Mouse (Mus musculus) embryonic facial prominence, embryonic 15.5 days (tissue): ENCODE data around the gene Ptpn1. TPM values are rescaled to one million over a fixed set of nuclear protein-coding genes. Genes with fewer than 3 reads are reported as not detected.
A peak's percentile ranks its signal among the peaks of the same experiment; 100 is the strongest.

ENCODE experiments used
- ATAC-seq: fragments of 200-750 bp; cut with Nextera tagmentation; 2 replicates; pipeline ENCODE4 v1.8.0; 2017; ENCODE audit warnings: low read depth, moderate TSS enrichment; ENCODE audit not compliant: insufficient number of reproducible peaks, low FRiP score, low TSS enrichment
- H3K27ac ChIP-seq: fragments of 300-500 bp; sonication (generic); replicated peaks from 2 replicates; pipeline ENCODE4 v1.5.1; 2015; ENCODE audit warnings: mild to moderate bottlenecking, inconsistent platforms
- H3K27me3 ChIP-seq: fragments of 300-500 bp; sonication (generic); 2 replicates; pipeline ENCODE4 v1.6.1; 2015; ENCODE audit warnings: inconsistent platforms
- H3K36me3 ChIP-seq: fragments of 300-500 bp; sonication (generic); 2 replicates; pipeline ENCODE4 v1.6.1; 2015; ENCODE audit warnings: mild to moderate bottlenecking, inconsistent platforms
- H3K4me1 ChIP-seq: fragments of 300-500 bp; sonication (generic); 2 replicates; pipeline ENCODE4 v1.6.1; 2015; ENCODE audit warnings: inconsistent platforms
- H3K4me2 ChIP-seq: fragments of 300-500 bp; sonication (generic); replicated peaks from 2 replicates; pipeline ENCODE4 v1.6.1; 2015; ENCODE audit warnings: mild to moderate bottlenecking, inconsistent platforms
- H3K4me3 ChIP-seq: fragments of 300-500 bp; sonication (generic); replicated peaks from 2 replicates; pipeline ENCODE4 v1.5.1; 2015; ENCODE audit warnings: mild to moderate bottlenecking, inconsistent platforms
- H3K9ac ChIP-seq: fragments of 300-500 bp; sonication (generic); 2 replicates; pipeline ENCODE4 v1.6.1; 2015; ENCODE audit warnings: inconsistent platforms
- H3K9me3 ChIP-seq: fragments of 300-500 bp; sonication (generic); replicated peaks from 2 replicates; pipeline ENCODE4 v1.6.1; 2016; ENCODE audit warnings: inconsistent platforms
- WGBS: fragments of 180-500 bp; shearing (Covaris S2); methylation state at CpG from one replicate; pipeline ENCODE4 v1.1.7; 2015; 5-methylcytosine and 5-hydroxymethylcytosine counted together
- polyA plus RNA-seq: library from polyadenylated mRNA; unstranded; fragments of >200 nt; fragmentation: Nextera tagmentation; extraction: Ambion mirVana; gene quantifications from 2 replicates; pipeline ENCODE4 v1.2.1, GENCODE M21; 2015

Ptpn1 gene
- polyA plus RNA-seq, 1 experiment from 2014 or later: 61.5 TPM

DNA sequence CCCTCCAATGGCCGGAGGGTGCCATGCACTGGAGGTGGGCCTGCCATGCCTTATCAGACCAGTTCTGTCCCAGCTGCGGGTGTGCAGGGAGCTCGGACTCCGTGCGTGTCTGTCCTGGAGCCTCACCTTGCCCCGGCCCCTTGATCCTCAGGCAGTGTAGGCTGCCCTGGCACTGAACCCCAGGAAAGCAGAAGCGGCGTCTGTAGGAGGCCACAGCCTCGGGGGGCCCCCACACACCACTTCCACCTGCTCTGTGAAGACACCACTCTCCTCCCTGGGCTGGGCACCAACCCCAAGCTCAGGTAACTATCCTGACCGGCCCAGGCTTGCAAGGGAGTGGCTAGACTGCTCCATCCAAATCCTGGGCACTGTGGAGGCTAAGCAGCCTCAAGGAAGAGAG is 48.5 kb downstream of the Ptpn1 start:
- Histone ChIP-seq H3K4me3 (no peak overlapping the region), H3K9ac (no peak overlapping the region), H3K4me1 (0 out of 2 replicates have a peak, but pooled peaks cover 11% of the 10 kb centered on the region), H3K27ac (no peak overlapping the region), H3K27me3 (no peaks in the 10 kb centered on the region), H3K36me3 (peaks cover 56% of the 10 kb centered on the region), H3K4me2 (no peak overlapping the region), H3K9me3 (no peaks in the 10 kb centered on the region)
- no peak for ATAC-seq
- 71% methylated on average over 10 of the region's 10 CpGs for WGBS

- no peak overlapping the region for H3K9ac ChIP-seq
- peaks cover 20% of the 10 kb centered on the region for H3K4me1 ChIP-seq
- ATAC-seq: no peak
- WGBS: 57% methylated on average over 9 of the region's 9 CpGs
- peaks cover 37% of the 10 kb centered on the region for H3K36me3 ChIP-seq
- no peaks in the 10 kb centered on the region for H3K9me3 ChIP-seq
- no peak overlapping the region for H3K4me2 ChIP-seq
- no peaks in the 10 kb centered on the region for H3K27me3 ChIP-seq
- H3K4me3 ChIP-seq: no peak overlapping the region
- no peak overlapping the region for H3K27ac ChIP-seq
These were observed 50.8 kb downstream of the Ptpn1 start for GRCm38 (mm10) chr2:167982646-167983045.

DNA sequence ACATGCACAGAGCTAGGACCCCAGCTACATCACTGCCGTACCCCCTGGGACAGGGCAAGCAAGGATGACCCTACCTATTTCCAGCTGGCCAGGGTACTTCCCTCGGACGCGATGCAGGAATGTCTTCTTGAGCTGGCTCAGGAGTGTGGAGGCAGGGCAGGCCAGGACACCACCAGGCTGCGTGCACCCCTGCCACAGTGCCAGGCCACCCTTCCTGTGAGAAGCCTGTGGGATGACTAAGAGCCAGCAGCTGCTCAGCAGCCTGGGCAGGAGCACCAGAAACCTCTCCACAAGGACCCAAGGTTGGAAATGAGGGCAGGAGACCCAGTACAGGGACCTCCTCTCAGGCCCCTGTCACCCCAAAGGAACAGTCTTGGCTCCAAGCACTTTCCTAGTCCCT is 52.5 kb downstream of the Ptpn1 start:
- Histone ChIP-seq H3K9ac (no peak overlapping the region), H3K4me1 (peaks cover 31% of the 10 kb centered on the region), H3K27me3 (no peaks in the 10 kb centered on the region), H3K4me2 (no peak overlapping the region), H3K4me3 (no peak overlapping the region), H3K27ac (no peak overlapping the region), H3K9me3 (no peaks in the 10 kb centered on the region), H3K36me3 (peaks cover 19% of the 10 kb centered on the region)
- WGBS: 80% methylated on average over 5 of the region's 5 CpGs
- ATAC-seq: no peak

DNA sequence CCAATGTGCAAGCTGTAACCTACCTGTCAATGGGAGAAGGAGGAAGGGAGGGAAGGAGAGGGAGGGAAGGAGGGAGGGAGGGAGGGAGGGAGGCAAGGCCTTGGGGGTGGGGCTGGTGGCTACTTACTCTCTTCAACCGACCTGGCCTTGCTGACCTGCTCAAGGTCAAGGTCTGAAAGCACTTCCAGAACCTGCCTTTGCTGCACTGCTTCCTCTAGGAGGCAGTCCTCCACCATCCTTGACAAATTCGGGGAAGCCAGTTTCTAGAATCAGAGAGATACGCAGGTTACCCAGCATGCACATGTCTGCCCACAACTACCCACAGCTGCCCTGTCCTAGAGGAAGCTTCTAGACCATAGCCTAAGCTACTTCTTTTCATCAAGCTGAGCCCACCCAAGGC is 53.1 kb downstream of the Ptpn1 start:
- 37% methylated on average over 3 of the region's 3 CpGs for WGBS
- Histone ChIP-seq H3K9me3 (no peaks in the 10 kb centered on the region), H3K36me3 (peaks cover 14% of the 10 kb centered on the region), H3K4me1 (peaks cover 36% of the 10 kb centered on the region), H3K4me3 (no peak overlapping the region), H3K27me3 (no peaks in the 10 kb centered on the region), H3K27ac (no peak overlapping the region), H3K9ac (no peak overlapping the region), H3K4me2 (no peak overlapping the region)
- ATAC-seq: no peak

DNA sequence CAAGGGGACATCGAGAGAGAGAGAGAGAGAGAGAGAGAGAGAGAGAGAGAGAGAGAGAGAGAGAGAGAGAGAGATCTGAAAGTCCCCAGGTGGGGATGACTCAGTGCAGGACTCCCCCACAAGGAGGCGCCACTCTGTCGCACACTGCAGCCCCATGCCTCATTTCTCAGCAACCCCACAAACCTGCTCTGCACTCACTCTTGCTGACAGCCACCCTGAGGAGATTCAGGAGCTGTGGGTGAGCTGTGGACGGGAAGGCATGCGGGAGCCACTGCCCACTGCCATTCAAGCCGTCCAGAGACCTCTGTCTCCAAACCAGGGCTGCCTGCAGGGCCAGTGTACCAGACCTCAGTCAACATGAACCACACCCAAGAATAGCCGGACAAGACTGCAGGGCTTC is 54.9 kb downstream of the Ptpn1 start:
- H3K4me3 ChIP-seq: no peak overlapping the region
- no peaks in the 10 kb centered on the region for H3K9me3 ChIP-seq
- H3K4me2 ChIP-seq: no peak overlapping the region
- H3K27ac ChIP-seq: no peak overlapping the region
- no peaks in the 10 kb centered on the region for H3K27me3 ChIP-seq
- 20% methylated on average over 7 of the region's 7 CpGs for WGBS
- no peak for ATAC-seq
- H3K9ac ChIP-seq: no peak overlapping the region
- peaks cover 38% of the 10 kb centered on the region for H3K4me1 ChIP-seq
- H3K36me3 ChIP-seq: peaks cover under 1% of the 10 kb centered on the region; the same call in 1 of the 2 replicates

DNA sequence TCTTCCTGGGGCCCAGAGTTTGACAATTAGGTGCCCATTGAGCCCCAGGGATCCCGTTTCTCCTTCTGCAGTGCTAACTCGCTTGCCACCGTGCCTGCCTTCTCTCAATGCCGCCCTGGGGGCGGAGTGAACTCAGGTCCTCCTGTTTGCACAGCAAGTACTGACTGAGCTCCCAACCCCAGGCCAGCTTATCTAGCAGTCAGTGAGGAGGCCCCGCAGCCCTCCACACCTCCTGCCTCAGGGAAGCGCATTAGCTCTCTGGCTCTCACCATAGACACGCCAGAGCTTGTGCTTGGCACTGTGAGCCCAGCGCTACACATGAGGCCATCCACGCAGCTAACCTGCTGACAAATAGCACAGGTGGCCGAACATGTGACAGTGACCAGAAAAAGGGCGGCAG is 55.8 kb downstream of the Ptpn1 start:
- Histone ChIP-seq H3K4me1 (peaks cover 38% of the 10 kb centered on the region), H3K9me3 (no peaks in the 10 kb centered on the region), H3K27me3 (no peaks in the 10 kb centered on the region), H3K4me2 (no peak overlapping the region), H3K9ac (no peak overlapping the region), H3K4me3 (no peak overlapping the region), H3K36me3 (no peaks in the 10 kb centered on the region), H3K27ac (peak overlapping the region; percentile 34; the same call in 1 of the 2 replicates)
- ATAC-seq: no peak
- 48% methylated on average over 12 of the region's 12 CpGs for WGBS

GRCm38 (mm10) chr2:167989310-167989709 is 57.5 kb downstream of the Ptpn1 start:
- H3K9me3 ChIP-seq: no peaks in the 10 kb centered on the region
- H3K4me3 ChIP-seq: no peak overlapping the region
- no peaks in the 10 kb centered on the region for H3K27me3 ChIP-seq
- H3K27ac ChIP-seq: peak overlapping the region; percentile 52
- WGBS: 43% methylated on average over 13 of the region's 14 CpGs
- H3K4me2 ChIP-seq: peak overlapping the region; percentile 6; the same call in 1 of the 2 replicates
- ATAC-seq: peak; percentile 68
- H3K4me1 ChIP-seq: peaks cover 34% of the 10 kb centered on the region
- H3K9ac ChIP-seq: no peak overlapping the region
- H3K36me3 ChIP-seq: no peaks in the 10 kb centered on the region; the same call in 1 of the 2 replicates

- WGBS: 55% methylated on average over 13 of the region's 13 CpGs
- no peak for ATAC-seq
- Histone ChIP-seq H3K9me3 (no peaks in the 10 kb centered on the region), H3K27me3 (no peaks in the 10 kb centered on the region), H3K36me3 (no peaks in the 10 kb centered on the region; the same call in 1 of the 2 replicates), H3K4me2 (no peak overlapping the region), H3K9ac (no peak overlapping the region), H3K4me1 (peaks cover 19% of the 10 kb centered on the region), H3K27ac (no peak overlapping the region), H3K4me3 (no peak overlapping the region)
These were observed 61.4 kb downstream of the Ptpn1 start for GRCm38 (mm10) chr2:167993260-167993659.

- peaks cover 1% of the 10 kb centered on the region; the same call in 1 of the 2 replicates for H3K4me1 ChIP-seq
These were observed 64.2 kb downstream of the Ptpn1 start for GRCm38 (mm10) chr2:167995870-167996635.

GRCm38 (mm10) chr2:167996672-167997215 is 64.9 kb downstream of the Ptpn1 start:
- peaks cover 18% of the 10 kb centered on the region for H3K36me3 ChIP-seq
- H3K9ac ChIP-seq: no peak overlapping the region
- no peaks in the 10 kb centered on the region for H3K9me3 ChIP-seq
- ATAC-seq: no peak
- H3K27me3 ChIP-seq: no peaks in the 10 kb centered on the region
- peak overlapping the region; percentile 19; the same call in 1 of the 2 replicates for H3K27ac ChIP-seq
- no peak overlapping the region for H3K4me3 ChIP-seq
- H3K4me2 ChIP-seq: no peak overlapping the region
- no peaks in the 10 kb centered on the region for H3K4me1 ChIP-seq
- 47% methylated on average over 8 of the region's 8 CpGs for WGBS

More at GRCm38 (mm10) chr2:167995870-167996635, 64.2 kb downstream of the Ptpn1 start:
- no peaks in the 10 kb centered on the region for H3K9me3 ChIP-seq
- peaks cover 13% of the 10 kb centered on the region for H3K36me3 ChIP-seq
- H3K4me3 ChIP-seq: no peak overlapping the region
- ATAC-seq: no peak
- no peak overlapping the region for H3K4me2 ChIP-seq
- no peaks in the 10 kb centered on the region for H3K27me3 ChIP-seq
- no peak overlapping the region for H3K9ac ChIP-seq
- 51% methylated on average over 19 of the region's 19 CpGs for WGBS
- H3K27ac ChIP-seq: no peak overlapping the region

DNA sequence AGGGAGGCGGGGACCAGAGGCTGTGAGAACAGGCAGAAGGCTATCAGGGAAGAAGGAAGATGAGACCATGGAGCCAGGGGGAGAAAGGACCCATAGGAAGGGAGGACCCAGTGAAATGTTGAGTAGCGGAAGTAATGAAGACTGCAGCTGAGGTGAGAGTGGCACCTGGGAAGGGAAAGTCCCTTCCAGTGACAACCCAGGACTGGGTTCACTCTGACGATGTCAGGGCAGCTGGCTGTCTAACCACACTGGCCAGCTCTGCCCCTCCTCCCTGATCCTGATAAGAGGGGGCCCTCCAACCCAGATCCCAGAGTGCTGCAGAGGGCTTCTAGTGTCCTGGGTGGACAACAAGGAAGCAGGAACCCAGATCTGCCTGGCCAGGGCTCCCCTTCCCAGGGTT is 65.7 kb downstream of the Ptpn1 start:
- Histone ChIP-seq H3K27me3 (no peaks in the 10 kb centered on the region), H3K4me2 (no peak overlapping the region)
- WGBS: 73% methylated on average over 3 of the region's 3 CpGs

More for the DNA sequence above, 65.7 kb downstream of the Ptpn1 start:
- no peak for ATAC-seq
- H3K36me3 ChIP-seq: peaks cover 21% of the 10 kb centered on the region
- H3K27ac ChIP-seq: no peak overlapping the region
- no peak overlapping the region for H3K4me3 ChIP-seq
- H3K4me1 ChIP-seq: 0 out of 2 replicates have a peak, but pooled peaks cover 3% of the 10 kb centered on the region
- no peaks in the 10 kb centered on the region for H3K9me3 ChIP-seq
- no peak overlapping the region for H3K9ac ChIP-seq
